Mouse (Mus musculus) cerebellum, postnatal 4 days (tissue): ENCODE measurements around the gene Polr2e.
A peak's percentile ranks its signal among the peaks of the same experiment; 100 is the strongest.

Experiments
- DNase-seq, 2 experiments: peaks; one replicate each; pipeline ENCODE4 v3.0.0; 2022; ENCODE audit warnings: low spot score in 2 of 2, mixed read lengths in 1 of 2

Polr2e gene

DNA sequence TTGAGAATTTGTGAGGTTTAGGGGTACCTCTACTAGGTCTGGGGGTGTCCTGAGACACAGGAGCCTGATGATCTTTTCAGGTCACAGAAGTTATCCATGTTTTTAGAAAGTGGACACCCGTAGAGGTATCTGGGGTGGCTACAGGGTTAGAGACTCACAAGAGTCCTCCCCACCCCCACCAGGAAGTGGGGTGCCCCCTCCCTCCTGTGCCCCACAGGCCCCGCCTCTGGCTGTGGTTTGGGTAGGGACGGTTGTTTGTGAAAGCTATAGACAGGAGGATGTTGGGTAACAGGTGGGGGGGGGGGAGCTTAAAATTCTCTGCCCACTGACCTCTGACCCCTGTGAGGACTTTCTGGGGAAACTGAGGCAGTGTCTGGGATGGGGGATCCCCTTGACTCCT, 22.2 kb downstream of the Polr2e start:
- no peak for DNase-seq

DNA sequence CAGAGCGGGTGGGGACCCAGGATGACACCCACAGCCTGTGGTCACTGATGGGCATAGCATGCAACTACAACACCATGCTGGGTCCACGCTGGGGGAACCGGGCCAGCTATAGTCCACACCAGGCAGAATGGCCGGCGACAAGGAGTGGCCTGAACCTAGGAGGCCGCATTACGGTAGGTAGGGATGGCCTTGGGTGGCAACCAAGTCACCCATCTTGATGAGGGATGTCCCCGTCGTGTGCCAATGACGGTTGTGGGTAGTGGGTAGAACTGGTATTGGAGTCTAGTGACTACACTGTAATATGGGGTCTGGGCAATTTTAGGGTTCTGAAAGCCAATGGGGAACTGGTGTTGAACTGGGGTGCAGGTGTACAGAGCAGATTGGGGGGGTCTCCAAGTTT, 22.7 kb downstream of the Polr2e start:
- DNase-seq, result no peak

DNA sequence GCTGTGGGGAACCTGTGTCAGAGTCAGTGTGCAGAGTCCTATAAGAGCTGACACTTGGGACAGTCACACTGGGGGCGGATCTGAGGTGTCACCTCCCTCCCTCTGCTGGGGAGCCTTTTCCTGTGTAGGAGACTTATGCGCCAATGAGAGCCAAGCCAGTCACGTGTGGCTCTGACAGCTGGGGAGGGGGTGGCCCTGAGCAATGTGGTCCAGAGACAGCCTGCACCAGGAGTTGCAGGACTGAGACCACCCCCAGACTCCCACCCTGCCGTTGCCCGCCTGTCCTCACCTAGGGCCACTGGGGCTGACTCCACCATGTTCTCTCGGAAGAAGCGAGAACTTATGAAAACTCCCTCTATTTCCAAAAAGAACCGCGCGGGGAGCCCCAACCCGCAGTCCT, 23.1 kb downstream of the Polr2e start, which contains the start of gene Arhgap45:
Gene Arhgap45, plus strand, starts transcription at position 143 of the 400 bp plus-strand sequence.
- no peak for DNase-seq

DNA sequence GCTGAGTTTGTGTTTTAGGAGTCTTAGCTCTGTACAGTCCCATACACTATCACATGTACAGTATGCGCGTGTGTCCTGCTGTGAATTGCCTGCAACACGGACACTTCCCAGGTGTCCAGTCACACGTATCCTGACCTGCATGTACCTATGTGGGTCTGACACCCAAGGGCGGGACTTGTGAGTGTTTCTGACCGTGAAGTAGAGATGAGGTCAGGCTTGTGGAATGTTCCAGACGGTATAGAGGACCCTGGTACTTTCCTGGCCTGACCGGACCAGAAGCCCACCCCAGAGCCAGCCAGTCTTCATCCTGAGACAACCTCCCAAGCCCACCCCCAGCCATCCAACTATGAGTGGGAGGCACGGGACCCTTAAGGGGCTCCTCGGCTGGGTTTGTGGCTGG, 24.0 kb downstream of the Polr2e start:
- DNase-seq, result no peak

GRCm38 (mm10) chr10:80014484-80015290, 24.9 kb downstream of the Polr2e start:
- DNase-seq, result no peak

DNA sequence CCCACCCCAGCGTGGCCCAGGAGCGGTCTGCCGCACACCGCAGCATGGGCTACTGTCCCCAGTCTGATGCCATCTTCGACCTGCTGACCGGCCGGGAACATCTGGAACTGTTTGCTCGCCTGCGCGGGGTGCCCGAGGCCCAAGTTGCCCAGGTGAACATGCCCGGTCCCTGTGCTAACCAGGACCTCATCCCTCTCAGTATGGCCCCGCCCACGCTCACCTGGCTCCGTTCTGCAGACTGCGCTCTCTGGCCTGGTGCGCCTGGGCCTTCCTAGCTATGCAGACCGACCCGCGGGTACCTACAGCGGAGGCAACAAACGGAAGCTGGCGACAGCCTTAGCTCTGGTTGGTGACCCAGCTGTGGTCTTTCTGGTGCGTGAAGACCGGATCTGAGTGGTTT, 26.0 kb downstream of the Polr2e start:
- DNase-seq, result no peak

DNA sequence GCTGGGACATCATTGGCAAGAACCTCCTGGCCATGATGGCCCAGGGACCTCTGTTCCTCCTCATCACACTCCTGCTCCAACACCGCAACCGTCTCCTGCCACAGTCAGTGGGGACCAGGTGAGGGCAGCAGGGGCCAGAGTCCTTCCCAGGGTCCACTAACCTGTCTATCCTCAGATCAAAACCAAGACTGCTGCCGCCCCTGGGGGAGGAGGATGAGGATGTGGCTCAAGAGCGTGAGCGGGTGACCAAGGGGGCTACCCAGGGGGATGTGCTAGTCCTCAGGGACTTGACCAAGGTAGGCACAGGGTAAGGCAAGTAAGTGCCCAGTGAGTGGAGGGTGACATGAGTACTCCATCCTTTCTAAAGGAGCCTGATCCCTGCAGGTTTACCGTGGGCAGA, 27.9 kb downstream of the Polr2e start:
- DNase-seq, result no peak

- no peak for DNase-seq
Observed at GRCm38 (mm10) chr10:80004233-80004705, 35.3 kb downstream of the Polr2e start.

DNA sequence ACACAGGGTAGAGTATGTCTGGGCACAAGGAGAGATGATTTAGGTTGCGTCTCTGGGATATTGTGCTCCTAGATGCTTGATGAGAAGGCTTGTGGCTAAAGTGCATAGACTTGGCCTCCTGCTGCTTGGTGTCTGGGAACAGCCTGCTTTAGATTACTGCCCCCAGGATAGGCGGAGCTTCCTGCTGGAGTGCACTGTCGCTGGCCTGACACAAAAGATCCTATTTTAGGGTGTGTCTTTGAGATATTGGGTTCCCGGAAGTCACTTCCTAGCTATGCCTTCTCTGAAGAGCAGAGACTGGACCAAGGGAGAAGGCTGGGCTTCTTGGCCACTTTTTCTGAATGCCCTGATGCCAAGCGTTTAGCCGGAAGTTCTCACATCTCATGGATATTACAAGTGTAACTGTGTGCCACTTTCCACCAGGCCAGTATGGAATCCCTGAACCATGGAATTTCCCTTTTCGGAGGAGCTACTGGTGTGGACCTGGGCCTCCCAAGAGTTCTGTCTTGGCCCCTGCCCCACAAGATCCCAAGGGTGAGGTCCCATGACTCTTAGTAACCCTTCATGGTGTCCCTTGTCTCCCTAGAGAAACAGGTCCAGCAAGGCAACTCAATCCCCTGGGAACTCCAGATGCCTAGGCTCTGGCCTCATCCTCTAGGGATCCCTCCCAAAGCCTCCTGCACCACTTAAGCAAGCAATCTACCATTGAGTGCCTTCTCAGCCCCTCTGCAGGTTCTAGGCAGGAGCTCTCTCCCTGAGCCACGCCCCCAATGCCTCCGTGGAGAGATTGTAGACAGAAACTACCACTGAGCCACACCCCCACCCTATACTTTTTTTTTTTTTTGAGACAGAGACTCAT, 36.0 kb downstream of the Polr2e start:
- DNase-seq, result no peak

DNA sequence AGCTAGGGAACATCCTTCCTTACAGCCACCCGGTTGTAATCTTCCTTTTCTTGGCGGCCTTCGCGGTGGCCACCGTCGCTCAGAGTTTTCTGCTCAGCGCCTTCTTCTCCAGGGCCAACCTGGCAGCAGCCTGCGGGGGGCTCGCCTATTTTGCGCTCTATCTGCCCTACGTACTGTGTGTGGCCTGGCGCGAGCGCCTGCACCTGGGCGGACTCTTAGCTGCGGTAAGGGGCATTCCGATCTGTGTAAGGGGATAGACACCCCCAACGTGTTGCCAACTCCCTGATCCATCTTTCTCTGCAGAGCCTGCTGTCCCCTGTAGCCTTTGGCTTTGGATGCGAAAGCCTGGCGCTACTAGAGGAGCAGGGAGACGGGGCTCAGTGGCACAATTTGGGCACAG, 36.8 kb downstream of the Polr2e start:
- no peak for DNase-seq

- no peak for DNase-seq
Observed at GRCm38 (mm10) chr10:80001945-80002344, 37.6 kb downstream of the Polr2e start.

- DNase-seq, result peak in 1 of 2 experiments; percentile 66
Observed at GRCm38 (mm10) chr10:79997819-79998218, 41.8 kb downstream of the Polr2e start.

- peak in 1 of 2 experiments; percentile 72 for DNase-seq
Observed at GRCm38 (mm10) chr10:79997034-79997760, 42.4 kb downstream of the Polr2e start.

GRCm38 (mm10) chr10:79996272-79997033, 43.1 kb downstream of the Polr2e start, which contains the start of gene Abca7:
Gene Abca7 (plus strand): TSS chr10:79996494.
- peak; percentile 98 to 99 for DNase-seq

- no peak for DNase-seq
Observed at GRCm38 (mm10) chr10:79995636-79996035, 44.0 kb downstream of the Polr2e start.

- DNase-seq, result no peak
Observed at GRCm38 (mm10) chr10:79994397-79995115, 45.0 kb downstream of the Polr2e start.

GRCm38 (mm10) chr10:79991548-79991947, 48.0 kb downstream of the Polr2e start:
- DNase-seq, result no peak

DNA sequence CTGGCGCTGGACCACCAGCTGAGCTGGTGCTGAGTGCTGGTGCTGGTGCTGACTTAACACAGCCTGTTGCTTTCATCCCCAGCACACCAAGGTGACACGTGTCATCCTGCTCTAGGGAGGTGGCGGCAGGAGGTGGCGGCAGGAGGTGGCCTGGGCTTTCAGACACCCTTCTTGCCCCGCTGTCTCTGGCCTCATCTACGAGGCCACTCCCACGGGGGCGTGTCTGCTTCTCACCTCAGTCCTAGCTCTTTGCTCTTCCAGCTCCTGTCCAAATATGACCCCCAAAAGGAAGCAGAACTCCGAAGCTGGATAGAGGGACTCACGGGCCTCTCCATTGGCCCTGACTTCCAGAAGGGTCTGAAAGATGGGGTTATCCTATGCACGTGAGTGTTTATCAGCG, 48.5 kb downstream of the Polr2e start:
- no peak for DNase-seq

GRCm38 (mm10) chr10:79989870-79990269, 49.7 kb downstream of the Polr2e start:
- no peak for DNase-seq

GRCm38 (mm10) chr10:79989272-79989786, 50.3 kb downstream of the Polr2e start:
- DNase-seq, result no peak
